Mouse (Mus musculus) limb, embryonic 14.5 days (tissue): ENCODE measurements around the gene Socs3. TPM values are rescaled to one million over a fixed set of nuclear protein-coding genes. Genes with fewer than 3 reads are reported as not detected.

Experiments used
- ATAC-seq: fragments of 200-750 bp; cut with Nextera tagmentation; 2 replicates; pipeline ENCODE4 v1.8.0; 2017; ENCODE audit warnings: low read depth, moderate number of reproducible peaks, moderate TSS enrichment; ENCODE audit not compliant: low FRiP score
- DNase-seq: peaks from one replicate; pipeline ENCODE4 v3.0.0-alpha.2; 2015; ENCODE audit warnings: low spot score
- H3K27ac ChIP-seq: fragments of 300-500 bp; sonication (generic); replicated peaks from 2 replicates; pipeline ENCODE4 v1.5.1; 2014; ENCODE audit warnings: low read depth, mild to moderate bottlenecking, low read length, moderate library complexity, mixed read lengths
- H3K27me3 ChIP-seq: fragments of 300-500 bp; sonication (generic); 2 replicates; pipeline ENCODE4 v1.6.1; 2014; ENCODE audit warnings: low read length, mixed read lengths; ENCODE audit not compliant: control insufficient read depth, insufficient read depth
- H3K36me3 ChIP-seq: fragments of 300-500 bp; sonication (generic); 2 replicates; pipeline ENCODE4 v1.6.1; 2014; ENCODE audit warnings: mild to moderate bottlenecking, low read length, moderate library complexity, mixed read lengths; ENCODE audit not compliant: control insufficient read depth, insufficient read depth
- H3K4me1 ChIP-seq: fragments of 300-500 bp; sonication (generic); 2 replicates; pipeline ENCODE4 v1.6.1; 2014; ENCODE audit warnings: antibody characterized with exemption, low read length, mixed read lengths; ENCODE audit not compliant: control insufficient read depth, insufficient read depth
- H3K4me2 ChIP-seq: fragments of 300-500 bp; sonication (generic); replicated peaks from 2 replicates; pipeline ENCODE4 v1.6.1; 2014; ENCODE audit warnings: low read depth, mild to moderate bottlenecking, low read length, moderate library complexity; ENCODE audit not compliant: severe bottlenecking
- H3K4me3 ChIP-seq: fragments of 300-500 bp; sonication (generic); replicated peaks from 2 replicates; pipeline ENCODE4 v1.5.1; 2014; ENCODE audit warnings: low read length
- H3K9ac ChIP-seq: fragments of 300-500 bp; sonication (generic); 2 replicates; pipeline ENCODE4 v1.6.1; 2014; ENCODE audit warnings: mild to moderate bottlenecking, low read depth, low read length, moderate library complexity; ENCODE audit not compliant: severe bottlenecking
- H3K9me3 ChIP-seq: fragments of 300-500 bp; sonication (generic); 2 replicates; pipeline ENCODE4 v1.6.1; 2016; ENCODE audit warnings: low read length; ENCODE audit not compliant: control insufficient read depth
- POLR2A ChIP-seq: fragments of 200-500 bp; IDR thresholded peaks from 2 replicates; pipeline ENCODE4 v1.8.0; 2012; ENCODE audit warnings: inconsistent platforms, mild to moderate bottlenecking, moderate library complexity, borderline replicate concordance; ENCODE audit not compliant: insufficient read depth, insufficient read length; ENCODE audit errors: extremely low read depth
- WGBS: fragments of 180-500 bp; shearing (Covaris S2); extraction: QIAGEN DNeasy Blood & Tissue Kit; methylation state at CpG from one replicate; pipeline ENCODE4 v1.1.7; 2014; 5-methylcytosine and 5-hydroxymethylcytosine counted together
- polyA plus RNA-seq, 2 experiments: library from polyadenylated mRNA; depleted of rRNA in 1 of 2; stranded (reverse) in 1 of 2; unstranded in 1 of 2; fragments of >200 nt; fragmentation: Nextera tagmentation in 1 of 2; extraction: Ambion mirVana in 1 of 2; gene quantifications; 2 replicates each; pipeline versions ENCODE4 v1.2.1 to v1.2.3; 2012 to 2014

The Socs3 gene
- polyA plus RNA-seq, 2 experiments: 6.4 to 18.4 TPM

DNA sequence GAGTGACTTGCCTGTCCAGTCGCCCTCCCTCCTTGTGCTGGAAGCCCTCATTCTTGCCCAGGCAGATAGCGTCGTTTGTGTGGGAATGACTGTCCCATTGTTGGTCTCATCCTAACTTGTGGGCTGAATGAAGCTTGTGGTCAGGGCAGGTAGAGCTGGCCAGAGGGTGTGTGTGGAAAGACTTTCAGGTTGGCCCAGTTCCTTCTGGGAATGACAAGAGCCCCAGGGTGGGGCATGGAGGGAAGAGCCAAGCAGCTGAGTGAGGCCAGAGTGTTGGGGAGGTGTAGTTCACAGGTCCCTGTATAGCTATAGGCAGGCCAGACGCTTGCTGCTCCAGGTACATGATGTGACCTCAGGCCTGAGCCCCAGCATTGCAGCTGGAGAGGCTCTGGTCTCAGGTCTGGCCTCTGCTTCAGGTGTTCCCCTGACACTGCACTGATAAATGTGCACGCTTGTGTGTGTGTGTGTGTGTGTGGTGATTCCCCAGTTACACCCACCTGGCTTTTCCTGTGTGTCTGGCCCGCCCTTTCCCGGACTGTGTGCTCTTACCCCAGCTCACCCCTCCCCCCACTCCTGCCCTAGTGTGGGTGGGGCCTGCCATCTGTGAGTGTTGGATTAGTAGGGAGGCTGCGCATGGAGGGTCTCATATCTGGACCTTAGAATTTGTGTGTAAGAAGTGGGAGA, 37.8 kb upstream of the Socs3 start:
- DNase-seq: no peak
- H3K4me3 ChIP-seq: no peak overlapping the region
- no peak overlapping the region for H3K9ac ChIP-seq
- no peak overlapping the region for H3K4me2 ChIP-seq
- H3K27me3 ChIP-seq: no peaks in the 10 kb centered on the region
- H3K36me3 ChIP-seq: peaks cover 60% of the 10 kb centered on the region
- no peak overlapping the region for H3K27ac ChIP-seq
- peaks cover 10% of the 10 kb centered on the region; the same call in 1 of the 2 replicates for H3K4me1 ChIP-seq
- H3K9me3 ChIP-seq: no peaks in the 10 kb centered on the region
- TF ChIP-seq POLR2A: no peak
- no peak for ATAC-seq
- 76% methylated on average over 8 of the region's 8 CpGs for WGBS

- H3K4me3 ChIP-seq: no peak overlapping the region
- no peak for ATAC-seq
- peaks cover 83% of the 10 kb centered on the region for H3K36me3 ChIP-seq
- H3K27ac ChIP-seq: no peak overlapping the region
- H3K9me3 ChIP-seq: no peaks in the 10 kb centered on the region
- TF ChIP-seq POLR2A: no peak
- 87% methylated on average over 5 of the region's 5 CpGs for WGBS
- no peaks in the 10 kb centered on the region for H3K27me3 ChIP-seq
- no peak overlapping the region for H3K4me2 ChIP-seq
- H3K4me1 ChIP-seq: peaks cover 6% of the 10 kb centered on the region; the same call in 1 of the 2 replicates
- no peak for DNase-seq
- H3K9ac ChIP-seq: no peak overlapping the region
These were observed 34.4 kb upstream of the Socs3 start for GRCm38 (mm10) chr11:118004217-118004616.

DNA sequence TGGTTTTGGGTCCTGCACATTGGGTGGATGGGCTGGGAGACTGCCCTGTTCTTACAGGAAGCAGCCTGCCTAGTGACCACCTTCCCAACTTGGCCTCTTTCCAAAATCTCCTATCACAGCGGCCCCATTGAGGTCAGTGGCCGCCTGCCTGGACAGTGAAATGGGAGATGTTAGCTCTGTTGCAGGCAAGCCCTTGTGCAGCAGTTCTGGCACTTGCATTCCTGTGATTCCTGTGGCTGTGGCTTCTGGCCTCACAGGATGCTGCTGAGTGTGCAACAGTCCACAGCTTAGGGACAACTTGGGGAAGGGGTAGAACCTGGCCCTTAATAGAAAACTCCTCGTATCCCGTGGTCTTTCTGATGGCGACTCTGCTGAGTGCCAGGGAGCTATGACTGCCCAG, 33.9 kb upstream of the Socs3 start:
- Histone ChIP-seq H3K27me3 (no peaks in the 10 kb centered on the region), H3K4me1 (0 out of 2 replicates have a peak, but pooled peaks cover under 1% of the 10 kb centered on the region), H3K36me3 (peaks cover 84% of the 10 kb centered on the region), H3K27ac (no peak overlapping the region), H3K9ac (no peak overlapping the region), H3K4me2 (no peak overlapping the region), H3K4me3 (no peak overlapping the region), H3K9me3 (no peaks in the 10 kb centered on the region)
- TF ChIP-seq POLR2A: no peak
- peak; percentile 24; the same call in 1 of the 2 replicates for ATAC-seq
- DNase-seq: no peak
- WGBS: 85% methylated on average over 5 of the region's 5 CpGs

GRCm38 (mm10) chr11:118003176-118003575, 33.3 kb upstream of the Socs3 start:
- Histone ChIP-seq H3K9me3 (no peaks in the 10 kb centered on the region), H3K9ac (no peak overlapping the region), H3K36me3 (peaks cover 84% of the 10 kb centered on the region), H3K27ac (no peak overlapping the region), H3K4me3 (no peak overlapping the region), H3K4me1 (no peaks in the 10 kb centered on the region), H3K4me2 (no peak overlapping the region), H3K27me3 (no peaks in the 10 kb centered on the region)
- DNase-seq: no peak
- no peak for ATAC-seq
- 98% methylated on average over 14 of the region's 14 CpGs for WGBS
- TF ChIP-seq POLR2A: no peak

GRCm38 (mm10) chr11:118000565-118001215, 30.8 kb upstream of the Socs3 start:
- Histone ChIP-seq H3K9ac (no peak overlapping the region), H3K27ac (no peak overlapping the region), H3K4me2 (no peak overlapping the region), H3K9me3 (no peaks in the 10 kb centered on the region), H3K4me3 (no peak overlapping the region), H3K27me3 (no peaks in the 10 kb centered on the region), H3K36me3 (peaks cover 63% of the 10 kb centered on the region), H3K4me1 (peaks cover 7% of the 10 kb centered on the region)
- no peak for TF ChIP-seq POLR2A
- no peak for ATAC-seq
- WGBS: 91% methylated on average over 7 of the region's 7 CpGs
- no peak for DNase-seq
